Mouse (Mus musculus) liver, embryonic 15.5 days (tissue): ENCODE data around the gene Cldn15. TPM values are rescaled to one million over a fixed set of nuclear protein-coding genes. Genes with fewer than 3 reads are reported as not detected.
A peak's percentile ranks its signal among the peaks of the same experiment; 100 is the strongest.

Source experiments
- ATAC-seq: fragments of 200-750 bp; cut with Nextera tagmentation; 2 replicates; pipeline ENCODE4 v1.8.0; 2017; ENCODE audit warnings: moderate number of reproducible peaks, mild to moderate bottlenecking, moderate library complexity; ENCODE audit not compliant: insufficient read depth
- H3K27ac ChIP-seq: fragments of 300-500 bp; sonication (generic); replicated peaks from 2 replicates; pipeline ENCODE4 v1.5.1; 2015; ENCODE audit warnings: mild to moderate bottlenecking, inconsistent platforms
- H3K27me3 ChIP-seq: fragments of 300-500 bp; sonication (generic); 2 replicates; pipeline ENCODE4 v1.6.1; 2015; ENCODE audit warnings: mild to moderate bottlenecking, inconsistent platforms
- H3K36me3 ChIP-seq: fragments of 300-500 bp; sonication (generic); replicated peaks from 2 replicates; pipeline ENCODE4 v1.6.1; 2015; ENCODE audit warnings: moderate library complexity, mild to moderate bottlenecking, inconsistent platforms
- H3K4me1 ChIP-seq: fragments of 300-500 bp; sonication (generic); replicated peaks from 2 replicates; pipeline ENCODE4 v1.6.1; 2015; ENCODE audit warnings: inconsistent platforms
- H3K4me2 ChIP-seq: fragments of 300-500 bp; sonication (generic); 2 replicates; pipeline ENCODE4 v1.6.1; 2015; ENCODE audit warnings: moderate library complexity, mild to moderate bottlenecking, inconsistent platforms
- H3K4me3 ChIP-seq: fragments of 300-500 bp; sonication (generic); replicated peaks from 2 replicates; pipeline ENCODE4 v1.5.1; 2015; ENCODE audit warnings: mild to moderate bottlenecking, inconsistent platforms
- H3K9ac ChIP-seq: fragments of 300-500 bp; sonication (generic); 2 replicates; pipeline ENCODE4 v1.6.1; 2015; ENCODE audit warnings: moderate library complexity, mild to moderate bottlenecking, inconsistent platforms
- H3K9me3 ChIP-seq: fragments of 300-500 bp; sonication (generic); replicated peaks from 2 replicates; pipeline ENCODE4 v1.6.1; 2016; ENCODE audit warnings: inconsistent platforms
- WGBS: fragments of 180-500 bp; shearing (Covaris S2); methylation state at CpG from one replicate; pipeline ENCODE4 v1.1.7; 2015; ENCODE audit warnings: mixed read lengths; ENCODE audit not compliant: insufficient replicate concordance; 5-methylcytosine and 5-hydroxymethylcytosine counted together
- polyA plus RNA-seq: library from polyadenylated mRNA; unstranded; fragments of >200 nt; fragmentation: Nextera tagmentation; extraction: Ambion mirVana; gene quantifications from 2 replicates; pipeline ENCODE4 v1.2.1, GENCODE M21; 2015

The Cldn15 gene
- polyA plus RNA-seq, 1 experiment from 2014 or later = 8.1 TPM

DNA sequence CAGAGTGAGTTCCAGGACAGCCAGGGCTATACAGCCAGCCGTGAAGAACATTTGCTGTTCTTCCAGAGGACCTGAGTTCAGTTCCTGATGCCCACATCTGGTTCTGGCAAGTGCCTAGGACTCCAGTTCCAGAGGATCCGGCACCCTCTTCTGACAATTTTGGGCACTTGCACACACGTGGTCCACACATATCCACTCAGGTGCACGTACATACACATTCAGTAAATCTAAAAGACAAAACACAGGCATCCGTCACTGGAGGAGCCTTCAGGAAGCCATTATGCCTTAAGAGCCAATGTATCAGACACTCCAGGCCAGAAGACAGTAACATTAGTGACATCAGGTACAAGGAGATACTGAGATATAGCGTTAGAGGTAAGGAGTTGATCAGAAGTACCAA, 15.9 kb upstream of the Cldn15 start:
- peaks cover 28% of the 10 kb centered on the region for H3K4me1 ChIP-seq
- ATAC-seq = no peak
- H3K27ac ChIP-seq = no peak overlapping the region
- H3K27me3 ChIP-seq = no peaks in the 10 kb centered on the region
- no peak overlapping the region for H3K4me2 ChIP-seq
- H3K4me3 ChIP-seq = no peak overlapping the region
- H3K9ac ChIP-seq = no peak overlapping the region
- no peaks in the 10 kb centered on the region for H3K9me3 ChIP-seq
- 79% methylated on average over 6 of the region's 6 CpGs for WGBS
- no peaks in the 10 kb centered on the region for H3K36me3 ChIP-seq

DNA sequence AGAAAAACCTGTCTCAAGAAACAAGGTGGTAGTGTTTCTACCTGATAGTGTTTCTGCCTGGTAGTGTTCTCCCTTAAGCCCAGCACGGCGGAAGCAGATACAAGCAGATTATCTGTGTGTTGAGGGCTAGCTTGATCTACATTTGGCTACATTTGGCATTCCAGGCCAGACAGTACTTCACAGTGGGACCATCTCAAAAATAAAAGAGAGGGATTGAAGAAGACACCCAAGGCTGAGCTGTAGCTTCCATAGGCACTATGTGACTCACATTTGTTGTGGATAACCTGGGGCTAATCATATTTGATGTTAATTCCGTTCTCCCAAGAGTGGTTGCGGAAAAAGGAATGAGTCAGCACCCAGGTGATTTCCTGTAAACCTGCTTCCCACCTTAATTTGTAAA, 14.3 kb upstream of the Cldn15 start:
- Histone ChIP-seq H3K27ac (no peak overlapping the region), H3K9ac (no peak overlapping the region), H3K4me2 (peak overlapping the region; percentile 79; the same call in 1 of the 2 replicates), H3K36me3 (0 out of 2 replicates have a peak, but pooled peaks cover 2% of the 10 kb centered on the region), H3K4me1 (peaks cover 32% of the 10 kb centered on the region), H3K4me3 (no peak overlapping the region), H3K9me3 (no peaks in the 10 kb centered on the region), H3K27me3 (no peaks in the 10 kb centered on the region)
- 64% methylated on average over 4 of the region's 4 CpGs for WGBS
- ATAC-seq = no peak

DNA sequence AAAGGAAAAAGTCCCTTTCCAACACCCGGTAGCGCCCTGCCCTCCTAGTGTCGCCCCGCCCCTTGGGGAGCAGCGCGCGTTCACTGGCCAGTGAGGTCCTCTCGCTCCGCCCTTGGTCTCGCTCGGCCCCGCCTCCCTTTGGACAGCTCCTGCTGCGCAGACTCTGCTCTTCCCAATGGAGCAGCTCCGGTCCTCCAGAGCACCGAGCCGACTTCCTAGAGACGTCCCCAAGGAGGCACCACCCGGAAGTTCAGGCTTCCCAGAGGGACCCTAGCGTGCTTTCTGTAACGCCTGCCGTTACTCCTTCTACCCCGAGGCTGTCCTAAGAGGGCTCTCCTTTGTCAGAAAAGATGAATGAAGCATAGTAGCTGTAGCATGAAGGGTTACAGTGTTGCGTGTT, 13.4 kb upstream of the Cldn15 start, which contains the start of gene Fis1:
Fis1 (plus strand) TSS at position 261 of the 400 bp plus-strand sequence.
- Histone ChIP-seq H3K36me3 (0 out of 2 replicates have a peak, but pooled peaks cover 2% of the 10 kb centered on the region), H3K4me1 (peaks cover 32% of the 10 kb centered on the region), H3K27me3 (no peaks in the 10 kb centered on the region), H3K9me3 (no peaks in the 10 kb centered on the region), H3K27ac (peak within 1 kb of the TSS; percentile 69), H3K4me3 (peak within 1 kb of the TSS; percentile 70), H3K9ac (peak within 1 kb of the TSS; percentile 41), H3K4me2 (peak within 1 kb of the TSS; percentile 79)
- WGBS = under 1% methylated on average over 23 of the region's 23 CpGs
- ATAC-seq = peak; percentile 95

DNA sequence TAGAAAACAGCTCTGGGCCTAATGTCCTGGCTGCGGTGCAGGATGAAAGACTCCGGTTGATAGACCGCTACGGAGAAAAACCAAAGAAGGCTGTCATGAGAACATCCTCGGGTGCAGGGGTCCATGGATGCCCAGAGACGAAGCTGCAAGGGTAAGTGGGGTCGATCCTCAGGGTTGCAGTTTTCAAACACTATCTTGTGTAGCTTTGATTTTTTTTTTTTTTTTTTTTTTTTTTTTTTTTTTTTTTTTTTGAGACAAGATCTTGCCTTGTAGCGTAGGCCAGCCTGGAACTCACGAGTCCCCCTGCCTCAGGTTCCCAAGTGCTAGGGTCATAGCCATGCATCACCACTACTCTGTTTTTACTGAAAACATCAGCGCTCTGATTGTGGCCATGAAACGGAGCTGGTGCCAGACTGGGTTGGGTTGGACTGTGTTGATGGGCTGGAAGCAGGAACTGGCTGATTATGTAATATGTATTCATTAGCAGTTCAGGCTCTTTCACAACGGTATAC, 12.9 kb upstream of the Cldn15 start:
- Histone ChIP-seq H3K36me3 (0 out of 2 replicates have a peak, but pooled peaks cover 2% of the 10 kb centered on the region), H3K4me1 (peaks cover 32% of the 10 kb centered on the region), H3K4me2 (peak overlapping the region; percentile 79), H3K4me3 (peak overlapping the region; percentile 70), H3K9ac (peak overlapping the region; percentile 41), H3K9me3 (no peaks in the 10 kb centered on the region), H3K27me3 (no peaks in the 10 kb centered on the region), H3K27ac (peak overlapping the region; percentile 69)
- 2% methylated on average over 12 of the region's 12 CpGs for WGBS
- no peak for ATAC-seq

DNA sequence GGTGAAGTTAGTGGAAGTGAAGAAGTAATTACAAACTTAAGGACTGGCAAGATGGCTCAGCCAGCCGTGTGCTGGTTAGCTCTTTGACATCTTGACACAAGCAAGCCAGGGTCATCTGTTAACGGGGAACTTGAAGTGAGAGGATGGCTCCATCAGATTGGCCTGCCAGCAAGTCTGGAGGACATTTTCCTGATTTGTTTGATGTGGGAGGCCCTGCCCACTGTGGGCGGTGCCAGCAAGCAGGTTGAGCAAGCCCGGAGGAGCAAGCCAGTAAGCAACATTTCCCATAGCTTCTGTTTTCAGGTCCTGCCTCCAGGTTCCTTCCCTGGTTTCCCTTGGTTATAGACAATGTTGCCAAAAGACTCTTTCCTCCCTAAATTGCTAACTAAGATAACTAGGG, 10.8 kb upstream of the Cldn15 start:
- no peak for ATAC-seq

DNA sequence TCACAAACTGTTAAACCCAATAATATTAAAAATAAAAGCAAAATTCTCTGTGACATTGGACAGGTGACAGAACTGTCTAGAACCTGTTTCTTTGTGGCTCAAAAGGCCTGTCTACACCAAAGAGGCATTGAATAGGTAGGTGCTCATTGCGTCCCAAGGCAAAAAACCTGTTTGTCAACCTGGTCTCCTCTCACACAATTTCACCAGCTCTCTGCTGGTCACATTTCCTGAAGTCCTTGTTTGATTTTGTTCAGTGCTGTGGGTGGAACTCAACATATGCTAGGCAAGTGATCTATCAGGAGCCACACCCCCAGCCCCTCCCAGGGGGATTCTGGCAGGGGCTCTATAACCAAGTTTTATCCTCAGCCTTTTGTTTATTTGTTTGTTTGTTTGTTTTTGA, 9.2 kb upstream of the Cldn15 start:
- H3K36me3 ChIP-seq = 0 out of 2 replicates have a peak, but pooled peaks cover 2% of the 10 kb centered on the region
- no peak for ATAC-seq
- H3K4me3 ChIP-seq = no peak overlapping the region
- H3K9ac ChIP-seq = no peak overlapping the region
- WGBS = 83% methylated on average over 1 of the region's 1 CpGs
- no peak overlapping the region for H3K4me2 ChIP-seq
- peaks cover 43% of the 10 kb centered on the region for H3K4me1 ChIP-seq
- no peak overlapping the region for H3K27ac ChIP-seq
- H3K27me3 ChIP-seq = no peaks in the 10 kb centered on the region
- no peaks in the 10 kb centered on the region for H3K9me3 ChIP-seq

More for the DNA sequence above, 10.8 kb upstream of the Cldn15 start:
- no peak overlapping the region for H3K4me2 ChIP-seq
- no peak overlapping the region for H3K27ac ChIP-seq
- no peaks in the 10 kb centered on the region for H3K9me3 ChIP-seq
- peaks cover 35% of the 10 kb centered on the region for H3K4me1 ChIP-seq
- no peak overlapping the region for H3K9ac ChIP-seq
- WGBS = 57% methylated on average over 4 of the region's 4 CpGs
- no peak overlapping the region for H3K4me3 ChIP-seq
- 0 out of 2 replicates have a peak, but pooled peaks cover 2% of the 10 kb centered on the region for H3K36me3 ChIP-seq
- no peaks in the 10 kb centered on the region for H3K27me3 ChIP-seq

DNA sequence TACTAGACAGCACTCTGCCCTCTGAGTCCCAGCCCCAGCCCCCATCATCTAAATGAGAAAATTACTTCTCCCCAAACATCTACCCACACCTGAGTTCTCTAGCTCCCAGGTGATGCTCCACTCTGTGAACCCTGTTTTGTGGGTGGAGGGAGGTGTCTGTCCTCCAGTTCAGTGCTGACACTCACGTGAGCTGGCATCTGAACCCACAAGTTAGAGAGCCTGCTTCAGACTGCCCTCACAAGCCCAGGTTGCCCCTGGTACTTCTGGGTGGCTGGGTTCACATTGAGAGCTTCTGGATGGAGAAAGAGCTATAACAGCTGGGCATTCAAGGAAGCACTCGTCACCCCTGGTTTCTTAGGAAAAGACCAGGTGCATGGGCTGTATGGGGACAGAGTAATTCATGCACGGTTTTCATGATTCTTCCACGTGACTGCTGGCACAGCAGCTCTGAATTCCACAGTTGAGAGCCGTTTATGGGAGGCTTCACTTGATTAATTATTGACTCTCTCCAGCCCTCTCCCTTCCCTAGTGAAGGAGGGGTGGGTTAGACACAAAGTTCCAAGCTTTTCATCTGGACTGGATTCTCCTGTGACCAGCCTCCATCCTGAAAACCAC, 7.3 kb upstream of the Cldn15 start:
- WGBS = 48% methylated on average over 5 of the region's 5 CpGs
- Histone ChIP-seq H3K27ac (no peak overlapping the region), H3K36me3 (peaks cover 15% of the 10 kb centered on the region), H3K27me3 (no peaks in the 10 kb centered on the region), H3K9ac (no peak overlapping the region), H3K4me1 (peaks cover 44% of the 10 kb centered on the region), H3K4me2 (no peak overlapping the region), H3K4me3 (no peak overlapping the region), H3K9me3 (no peaks in the 10 kb centered on the region)
- ATAC-seq = no peak

DNA sequence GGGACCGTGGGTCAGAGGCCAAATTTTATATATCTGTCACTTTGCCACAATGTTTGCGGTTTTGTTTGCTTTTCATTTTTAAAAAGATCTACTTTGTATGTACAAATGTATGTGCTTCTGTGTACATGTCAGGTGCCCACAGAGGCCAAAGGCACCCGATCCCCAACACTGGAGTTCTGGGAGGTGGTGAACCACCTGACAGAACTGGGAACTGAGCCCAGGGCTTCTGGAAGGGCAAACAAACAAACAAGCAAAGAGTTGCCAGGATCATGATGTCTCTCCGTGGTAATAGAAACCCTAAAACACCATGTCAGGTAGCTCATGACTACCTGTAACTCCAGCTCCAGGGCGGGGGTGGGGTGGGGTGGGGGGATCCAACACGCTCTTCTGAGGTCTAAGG, 6.4 kb upstream of the Cldn15 start:
- H3K27me3 ChIP-seq = no peaks in the 10 kb centered on the region
- no peak overlapping the region for H3K4me3 ChIP-seq
- H3K36me3 ChIP-seq = peaks cover 23% of the 10 kb centered on the region
- ATAC-seq = no peak
- no peak overlapping the region for H3K4me2 ChIP-seq
- H3K9ac ChIP-seq = no peak overlapping the region
- 75% methylated on average over 6 of the region's 6 CpGs for WGBS
- no peak overlapping the region for H3K27ac ChIP-seq
- no peaks in the 10 kb centered on the region for H3K9me3 ChIP-seq
- peaks cover 46% of the 10 kb centered on the region for H3K4me1 ChIP-seq

DNA sequence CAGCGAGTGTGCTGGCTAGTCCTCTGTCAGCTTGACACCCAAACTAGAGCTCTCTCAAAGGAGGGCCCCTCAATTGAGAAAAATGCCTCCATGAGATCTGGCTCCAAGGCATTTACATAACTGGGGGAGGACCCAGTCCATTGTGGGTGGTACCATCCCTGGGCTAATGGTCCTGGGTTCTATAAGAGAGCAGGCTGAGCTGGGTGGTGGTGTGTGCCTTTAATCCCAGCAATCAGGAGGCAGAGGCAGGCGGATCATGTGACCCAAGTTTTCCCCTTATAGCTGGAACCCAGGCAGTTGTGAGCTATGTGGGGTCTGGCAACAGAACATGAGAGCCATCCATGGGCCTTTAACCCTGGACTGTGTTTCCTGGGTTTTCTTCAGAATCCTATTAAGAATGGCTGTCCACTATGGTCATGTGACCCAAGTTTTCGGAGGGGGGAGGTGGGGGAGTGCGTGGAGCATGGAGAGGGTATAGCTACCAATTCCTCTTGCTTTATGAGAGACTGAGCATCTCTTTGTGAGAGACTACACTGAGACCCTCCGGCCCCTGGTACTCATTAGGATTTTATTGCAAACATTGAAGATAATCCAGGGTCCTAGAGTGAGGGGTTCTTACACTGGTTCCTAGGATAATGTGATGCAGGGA, 5.0 kb upstream of the Cldn15 start:
- peaks cover 37% of the 10 kb centered on the region for H3K36me3 ChIP-seq
- H3K9ac ChIP-seq = peak overlapping the region; percentile 82
- no peaks in the 10 kb centered on the region for H3K9me3 ChIP-seq
- 33% methylated on average over 5 of the region's 5 CpGs for WGBS
- H3K27ac ChIP-seq = peak overlapping the region; percentile 92
- ATAC-seq = no peak
- H3K4me3 ChIP-seq = peak overlapping the region; percentile 79
- H3K4me2 ChIP-seq = peak overlapping the region; percentile 79
- H3K4me1 ChIP-seq = peaks cover 52% of the 10 kb centered on the region
- no peaks in the 10 kb centered on the region for H3K27me3 ChIP-seq

DNA sequence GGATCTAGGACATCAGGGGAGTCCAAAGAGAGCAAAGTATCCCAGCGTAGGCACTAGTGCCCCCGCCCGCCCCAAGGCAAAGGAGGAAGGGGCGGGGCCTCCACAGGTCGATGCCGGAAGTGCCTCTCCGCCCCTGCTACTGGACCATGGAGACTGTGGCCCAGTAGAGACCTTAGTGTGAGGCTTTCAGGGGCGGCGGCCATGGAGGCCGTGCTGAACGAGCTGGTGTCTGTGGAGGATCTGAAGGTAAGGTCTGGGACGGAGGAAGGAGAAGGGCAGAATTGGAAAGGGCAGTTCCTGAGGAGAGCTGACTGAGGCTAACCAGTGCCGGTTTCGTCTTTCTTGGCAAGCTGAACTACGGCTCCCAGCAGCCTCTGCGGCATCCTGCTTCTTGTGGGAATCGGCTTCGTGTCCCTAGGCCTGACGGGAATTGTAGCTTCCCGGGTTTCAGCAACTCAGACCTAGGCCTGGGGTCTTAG, 4.4 kb upstream of the Cldn15 start:
- WGBS = under 1% methylated on average over 20 of the region's 20 CpGs
- no peaks in the 10 kb centered on the region for H3K27me3 ChIP-seq
- ATAC-seq = peak; percentile 84
- H3K27ac ChIP-seq = peak overlapping the region; percentile 92
- H3K4me2 ChIP-seq = peak overlapping the region; percentile 79
- H3K36me3 ChIP-seq = peaks cover 40% of the 10 kb centered on the region
- peaks cover 57% of the 10 kb centered on the region for H3K4me1 ChIP-seq
- H3K4me3 ChIP-seq = peak overlapping the region; percentile 79
- H3K9me3 ChIP-seq = no peaks in the 10 kb centered on the region
- H3K9ac ChIP-seq = peak overlapping the region; percentile 82

DNA sequence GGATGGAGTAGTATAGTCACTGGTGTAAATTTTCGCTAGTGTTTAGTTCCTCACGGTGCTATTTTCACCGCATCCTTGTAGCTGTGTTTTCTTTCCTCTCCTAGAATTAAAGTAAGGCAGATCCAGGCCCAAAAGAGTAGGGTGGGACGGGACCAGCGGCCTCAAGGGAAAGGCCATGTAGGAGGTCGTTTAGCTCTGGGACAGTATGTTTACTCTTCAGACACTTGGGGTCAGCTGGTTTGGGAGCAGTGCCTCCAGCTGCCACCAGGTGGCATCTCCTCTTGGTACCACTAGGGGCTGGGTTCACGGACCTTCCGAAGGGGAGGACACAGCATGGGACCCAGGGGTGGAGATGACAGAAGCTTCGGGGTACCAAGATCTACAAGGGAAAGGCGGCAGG, 3.9 kb upstream of the Cldn15 start:
- H3K4me2 ChIP-seq = peak overlapping the region; percentile 79

More for the DNA sequence above, 3.9 kb upstream of the Cldn15 start:
- H3K27ac ChIP-seq = peak overlapping the region; percentile 92
- H3K9ac ChIP-seq = peak overlapping the region; percentile 82
- peaks cover 41% of the 10 kb centered on the region for H3K36me3 ChIP-seq
- H3K4me3 ChIP-seq = peak overlapping the region; percentile 79
- H3K9me3 ChIP-seq = no peaks in the 10 kb centered on the region
- peaks cover 62% of the 10 kb centered on the region for H3K4me1 ChIP-seq
- no peaks in the 10 kb centered on the region for H3K27me3 ChIP-seq
- peak; percentile 62 for ATAC-seq
- 1% methylated on average over 10 of the region's 10 CpGs for WGBS
